Mouse (Mus musculus) lung, embryonic 14.5 days (tissue): ENCODE results near the gene Gm10961. TPM values are rescaled to one million over a fixed set of nuclear protein-coding genes. Genes with fewer than 3 reads are reported as not detected.

Source experiments
- ATAC-seq: fragments of 200-750 bp; cut with Nextera tagmentation; 2 replicates; pipeline ENCODE4 v1.8.0; 2017; ENCODE audit warnings: mild to moderate bottlenecking, moderate TSS enrichment, moderate library complexity; ENCODE audit not compliant: insufficient read depth
- DNase-seq: peaks from one replicate; pipeline ENCODE4 v3.0.0-alpha.2; 2015
- H3K27ac ChIP-seq: fragments of 300-500 bp; sonication (generic); 2 replicates; pipeline ENCODE4 v1.5.1; 2014; ENCODE audit warnings: low read depth, mild to moderate bottlenecking, moderate library complexity
- H3K27me3 ChIP-seq: fragments of 300-500 bp; sonication (generic); 2 replicates; pipeline ENCODE4 v1.6.1; 2014; ENCODE audit warnings: low read length, control low read depth; ENCODE audit not compliant: insufficient read depth
- H3K36me3 ChIP-seq: fragments of 300-500 bp; sonication (generic); 2 replicates; pipeline ENCODE4 v1.6.1; 2014; ENCODE audit warnings: control low read depth; ENCODE audit not compliant: insufficient read depth
- H3K4me1 ChIP-seq: fragments of 300-500 bp; sonication (generic); 2 replicates; pipeline ENCODE4 v1.6.1; 2014; ENCODE audit warnings: antibody characterized with exemption, control low read depth; ENCODE audit not compliant: insufficient read depth
- H3K4me2 ChIP-seq: fragments of 300-500 bp; sonication (generic); 2 replicates; pipeline ENCODE4 v1.6.1; 2014; ENCODE audit warnings: mild to moderate bottlenecking
- H3K4me3 ChIP-seq: fragments of 300-500 bp; sonication (generic); 2 replicates; pipeline ENCODE4 v1.5.1; 2014; ENCODE audit warnings: low read depth, low read length
- H3K9ac ChIP-seq: fragments of 300-500 bp; sonication (generic); 2 replicates; pipeline ENCODE4 v1.6.1; 2014
- H3K9me3 ChIP-seq: fragments of 300-500 bp; sonication (generic); 2 replicates; pipeline ENCODE4 v1.6.1; 2016; ENCODE audit warnings: low read depth, low read length, control low read depth
- CTCF ChIP-seq: IDR thresholded peaks from 2 replicates; pipeline ENCODE4 v1.5.1; 2016; ENCODE audit warnings: antibody characterized with exemption, low read depth
- WGBS: fragments of 180-500 bp; shearing (Covaris S2); extraction: QIAGEN DNeasy Blood & Tissue Kit; methylation state at CpG from one replicate; pipeline ENCODE4 v1.1.7; 2014; 5-methylcytosine and 5-hydroxymethylcytosine counted together
- polyA plus RNA-seq: library from polyadenylated mRNA; unstranded; fragments of >200 nt; fragmentation: Nextera tagmentation; extraction: Ambion mirVana; gene quantifications from 2 replicates; pipeline ENCODE4 v1.2.1, GENCODE M21; 2014

The Gm10961 gene
- polyA plus RNA-seq, 1 experiment from 2014 or later = not detected

DNA sequence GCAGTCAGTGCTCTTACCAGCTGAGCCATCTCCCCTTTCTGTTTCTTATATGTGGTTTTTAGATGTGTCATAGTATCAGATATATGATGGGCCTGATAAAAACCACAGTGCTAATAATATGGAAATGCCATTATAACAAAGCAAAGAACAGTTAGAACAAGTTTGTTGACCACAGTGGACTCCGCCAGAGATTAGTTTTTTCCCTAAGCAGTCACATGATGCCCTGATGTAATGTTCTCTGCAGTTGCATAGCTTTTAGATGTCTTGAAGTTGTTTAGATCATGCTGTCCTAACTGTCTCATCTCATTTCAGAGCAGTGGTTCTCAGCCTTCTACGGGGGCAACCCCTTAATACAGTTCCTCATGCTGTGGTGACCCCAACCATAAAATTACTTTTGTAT lies 25.0 kb downstream of the Gm10961 start:
- no peaks in the 10 kb centered on the region for H3K9me3 ChIP-seq
- no peak for ATAC-seq
- H3K4me3 ChIP-seq = no peak overlapping the region
- no peaks in the 10 kb centered on the region for H3K4me1 ChIP-seq
- WGBS = 85% methylated on average over 2 of the region's 2 CpGs
- no peaks in the 10 kb centered on the region for H3K27me3 ChIP-seq
- H3K27ac ChIP-seq = no peak overlapping the region
- no peak for TF ChIP-seq CTCF
- no peak overlapping the region for H3K9ac ChIP-seq
- peaks cover 22% of the 10 kb centered on the region for H3K36me3 ChIP-seq
- DNase-seq = no peak
- H3K4me2 ChIP-seq = no peak overlapping the region

GRCm38 (mm10) chr3:107656888-107657287 lies 25.8 kb downstream of the Gm10961 start:
- Histone ChIP-seq H3K4me2 (no peak overlapping the region), H3K27ac (no peak overlapping the region), H3K36me3 (peaks cover 27% of the 10 kb centered on the region), H3K9ac (no peak overlapping the region), H3K4me3 (no peak overlapping the region), H3K9me3 (no peaks in the 10 kb centered on the region), H3K27me3 (no peaks in the 10 kb centered on the region), H3K4me1 (no peaks in the 10 kb centered on the region)
- TF ChIP-seq CTCF = no peak
- ATAC-seq (no peak), DNase-seq (no peak)
- WGBS = 69% methylated on average over 4 of the region's 4 CpGs

DNA sequence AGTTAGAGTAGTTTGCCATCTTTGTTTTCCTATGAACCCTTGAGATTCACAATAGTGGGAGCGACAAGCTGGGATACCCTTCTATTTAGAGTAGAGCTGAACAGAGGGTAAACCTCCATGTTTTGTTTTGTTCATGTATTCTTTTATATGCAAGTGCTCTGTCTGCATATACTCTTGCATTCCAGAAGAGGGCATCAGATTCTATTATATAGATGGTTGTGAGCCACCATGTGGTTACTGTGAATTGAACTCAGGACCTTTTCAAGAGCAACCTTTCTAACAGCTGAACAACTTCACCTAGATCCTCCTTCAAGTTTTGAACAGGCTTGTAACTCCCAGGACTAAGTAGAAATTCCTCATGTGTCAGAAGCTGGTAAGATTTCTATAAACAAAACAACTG lies 27.9 kb downstream of the Gm10961 start:
- Histone ChIP-seq H3K9ac (no peak overlapping the region), H3K4me3 (no peak overlapping the region), H3K36me3 (peaks cover 45% of the 10 kb centered on the region), H3K27ac (no peak overlapping the region), H3K27me3 (no peaks in the 10 kb centered on the region), H3K4me2 (no peak overlapping the region), H3K9me3 (no peaks in the 10 kb centered on the region), H3K4me1 (no peaks in the 10 kb centered on the region)
- ATAC-seq = no peak
- peak; percentile 26 for DNase-seq
- TF ChIP-seq CTCF = peak; percentile 42
- WGBS = 83% methylated on average over 1 of the region's 1 CpGs

DNA sequence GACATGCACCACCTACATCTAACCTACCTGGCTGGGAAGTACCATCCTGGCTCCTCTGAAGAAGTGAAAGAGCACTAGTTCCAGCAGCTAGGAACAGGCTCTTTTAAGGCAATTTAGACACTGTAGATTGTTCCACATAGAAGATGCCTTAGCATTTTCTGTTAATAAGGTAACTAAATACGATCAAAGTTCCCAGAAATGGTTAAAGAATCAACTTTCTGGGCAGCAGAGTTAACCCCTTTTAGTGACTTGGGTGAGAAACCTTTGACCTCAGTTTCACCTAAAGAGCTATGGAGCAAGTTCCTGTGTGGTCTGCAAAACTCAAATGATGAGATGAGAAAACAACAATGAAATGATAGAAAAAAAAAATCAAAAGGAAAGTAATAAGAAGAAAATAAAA lies 33.5 kb downstream of the Gm10961 start:
- Histone ChIP-seq H3K4me3 (no peak overlapping the region), H3K9ac (no peak overlapping the region), H3K27me3 (no peaks in the 10 kb centered on the region), H3K27ac (no peak overlapping the region), H3K4me1 (no peaks in the 10 kb centered on the region), H3K36me3 (peaks cover 91% of the 10 kb centered on the region), H3K4me2 (no peak overlapping the region), H3K9me3 (no peaks in the 10 kb centered on the region)
- WGBS = 81% methylated on average over 1 of the region's 1 CpGs
- no peak for DNase-seq
- ATAC-seq = no peak
- no peak for TF ChIP-seq CTCF

- TF ChIP-seq CTCF = no peak
- H3K27me3 ChIP-seq = no peaks in the 10 kb centered on the region
- no peak overlapping the region for H3K9ac ChIP-seq
- 79% methylated on average over 6 of the region's 6 CpGs for WGBS
- H3K36me3 ChIP-seq = peaks cover 93% of the 10 kb centered on the region
- ATAC-seq (no peak), DNase-seq (no peak)
- H3K4me3 ChIP-seq = no peak overlapping the region
- H3K9me3 ChIP-seq = no peaks in the 10 kb centered on the region
- no peak overlapping the region for H3K4me2 ChIP-seq
- H3K27ac ChIP-seq = no peak overlapping the region
- no peaks in the 10 kb centered on the region for H3K4me1 ChIP-seq
Measured at GRCm38 (mm10) chr3:107667426-107667825, 36.3 kb downstream of the Gm10961 start.

DNA sequence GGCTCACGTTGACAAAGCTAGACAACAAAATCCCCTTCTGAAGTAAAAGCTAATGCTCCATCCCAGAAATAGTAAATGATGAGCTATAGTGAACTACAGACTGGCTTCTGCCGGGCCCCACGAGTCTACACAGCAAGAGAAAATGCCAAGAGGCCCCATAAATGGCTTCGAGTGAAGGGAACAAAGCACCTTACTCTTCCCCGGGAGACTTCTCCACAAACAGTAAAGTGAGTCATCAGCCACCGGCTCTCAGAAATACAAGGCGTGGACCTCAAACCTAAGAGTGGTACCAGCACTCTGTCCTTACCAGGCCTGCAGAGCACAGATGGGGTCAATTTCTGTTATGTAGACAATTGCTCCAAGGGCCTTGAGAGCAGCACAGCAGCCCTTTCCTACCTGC lies 37.7 kb downstream of the Gm10961 start:
- H3K27me3 ChIP-seq = no peaks in the 10 kb centered on the region
- no peak for ATAC-seq
- peaks cover 90% of the 10 kb centered on the region for H3K36me3 ChIP-seq
- no peak overlapping the region for H3K4me3 ChIP-seq
- WGBS = 85% methylated on average over 7 of the region's 7 CpGs
- no peak for TF ChIP-seq CTCF
- no peak overlapping the region for H3K9ac ChIP-seq
- no peaks in the 10 kb centered on the region for H3K9me3 ChIP-seq
- no peak overlapping the region for H3K4me2 ChIP-seq
- no peak for DNase-seq
- H3K4me1 ChIP-seq = no peaks in the 10 kb centered on the region
- H3K27ac ChIP-seq = no peak overlapping the region

DNA sequence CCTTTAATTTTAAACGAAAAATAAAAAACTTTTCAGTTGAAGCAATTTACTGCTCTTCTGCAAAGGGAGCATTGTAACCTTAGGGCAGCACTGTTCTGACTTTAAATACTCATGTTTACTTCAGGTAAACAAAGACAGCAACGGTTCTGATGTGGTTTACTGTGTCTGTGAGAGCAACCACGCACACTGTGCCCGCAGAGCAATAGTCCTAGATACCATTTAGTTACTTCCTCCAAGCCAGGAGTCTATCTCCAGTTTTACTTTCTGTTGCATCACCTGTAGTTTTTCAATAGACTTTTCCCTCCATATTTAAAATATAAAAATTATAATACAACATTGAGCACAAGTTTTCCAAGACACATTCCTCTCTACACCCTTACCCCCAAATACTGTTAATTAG lies 39.4 kb downstream of the Gm10961 start:
- 80% methylated on average over 4 of the region's 4 CpGs for WGBS
- H3K27me3 ChIP-seq = no peaks in the 10 kb centered on the region
- H3K27ac ChIP-seq = no peak overlapping the region
- no peak overlapping the region for H3K4me2 ChIP-seq
- H3K4me1 ChIP-seq = no peaks in the 10 kb centered on the region
- no peak for TF ChIP-seq CTCF
- no peak overlapping the region for H3K4me3 ChIP-seq
- no peak for DNase-seq
- no peak for ATAC-seq
- no peak overlapping the region for H3K9ac ChIP-seq
- no peaks in the 10 kb centered on the region for H3K9me3 ChIP-seq
- H3K36me3 ChIP-seq = peaks cover 91% of the 10 kb centered on the region

DNA sequence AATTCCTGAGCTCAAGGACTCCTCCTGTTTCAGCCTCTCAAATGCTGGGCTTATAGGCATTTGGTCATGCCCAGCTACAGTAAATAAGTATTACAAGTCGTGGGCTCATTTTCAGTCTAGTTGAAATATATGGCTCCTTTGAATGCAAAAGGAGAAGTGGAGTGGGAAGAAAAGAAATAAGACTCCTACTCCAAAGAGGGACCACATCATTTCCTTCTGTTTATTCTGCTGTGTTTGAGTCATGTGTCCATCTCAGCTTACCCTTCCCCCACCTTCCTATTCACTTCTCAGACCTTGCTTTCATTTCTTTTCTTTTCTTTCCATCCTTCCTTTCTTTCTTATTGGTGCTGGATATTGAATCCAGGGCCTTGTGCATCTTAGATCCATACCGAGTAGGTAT lies 40.4 kb downstream of the Gm10961 start:
- ATAC-seq (no peak), DNase-seq (no peak)
- WGBS = 90% methylated on average over 2 of the region's 2 CpGs
- H3K4me2 ChIP-seq = no peak overlapping the region
- H3K9ac ChIP-seq = no peak overlapping the region
- no peaks in the 10 kb centered on the region for H3K27me3 ChIP-seq
- peaks cover 86% of the 10 kb centered on the region for H3K36me3 ChIP-seq
- no peaks in the 10 kb centered on the region for H3K4me1 ChIP-seq
- H3K27ac ChIP-seq = no peak overlapping the region
- no peak overlapping the region for H3K4me3 ChIP-seq
- no peak for TF ChIP-seq CTCF
- H3K9me3 ChIP-seq = no peaks in the 10 kb centered on the region
